Mouse (Mus musculus) left cerebral cortex, postnatal 10 days (tissue): ENCODE results near the gene Rnf38. TPM values are rescaled to one million over a fixed set of nuclear protein-coding genes. Genes with fewer than 3 reads are reported as not detected.

Source experiments
- DNase-seq, 2 experiments: peaks; one replicate each; pipeline ENCODE4 v3.0.0; 2021 to 2022; ENCODE audit warnings: low spot score in 2 of 2, mixed read lengths in 1 of 2; ENCODE audit errors: extremely low spot score in 1 of 2
- intact Hi-C: fragments of 180-260 bp; cut with DNase I; formaldehyde crosslinking; loops from one replicate; pipeline ENCODE4 v1.15.1; 2025
- total RNA-seq, 2 experiments: library from RNA; stranded (reverse); gene quantifications; 2 replicates each; pipeline ENCODE4 v1.2.3; 2021

Gene Rnf38
- total RNA-seq, 2 experiments from 2014 or later: 64.9 to 80.8 TPM

- intact Hi-C loops: no loop called here
- no peak for DNase-seq
These were observed 72.4 kb downstream of the Rnf38 start for GRCm38 (mm10) chr4:44160990-44161689.

- intact Hi-C loops: no loop called here
- DNase-seq: no peak
These were observed 73.8 kb downstream of the Rnf38 start for GRCm38 (mm10) chr4:44159839-44160238.

GRCm38 (mm10) chr4:44156481-44156880 is 77.1 kb downstream of the Rnf38 start:
- DNase-seq: no peak
- intact Hi-C loops: no loop called here

- intact Hi-C loops: no loop called here
- no peak for DNase-seq
These were observed 78.7 kb downstream of the Rnf38 start for GRCm38 (mm10) chr4:44154884-44155283.

GRCm38 (mm10) chr4:44152904-44153303 is 80.7 kb downstream of the Rnf38 start:
- DNase-seq: no peak
- intact Hi-C loops: no loop called here

GRCm38 (mm10) chr4:44126805-44127204 is 106.8 kb downstream of the Rnf38 start:
- intact Hi-C loops: no loop called here
- DNase-seq: no peak

- no peak for DNase-seq
- intact Hi-C loops: loop anchor here (5.0 kb wide), 1 partner anchor 52 kb away; no protein-coding TSS in a partner anchor
These were observed 114.0 kb downstream of the Rnf38 start for GRCm38 (mm10) chr4:44119410-44120201.

GRCm38 (mm10) chr4:44115046-44115445 is 118.5 kb downstream of the Rnf38 start:
- intact Hi-C loops: no loop called here
- no peak for DNase-seq

GRCm38 (mm10) chr4:44113393-44114138 is 120.0 kb downstream of the Rnf38 start:
- DNase-seq: peak in 1 of 2 experiments; percentile 28
- intact Hi-C loops: loop anchor here (5.0 kb wide), 1 partner anchor 41 kb away; no protein-coding TSS in a partner anchor

- DNase-seq: no peak
- intact Hi-C loops: loop anchor here (5.0 kb wide), 1 partner anchor 40 kb away; no protein-coding TSS in a partner anchor
These were observed 120.8 kb downstream of the Rnf38 start for GRCm38 (mm10) chr4:44112741-44113140.

- no peak for DNase-seq
- intact Hi-C loops: loop anchor here (5.0 kb wide), 1 partner anchor 38 kb away; no protein-coding TSS in a partner anchor
These were observed 122.8 kb downstream of the Rnf38 start for GRCm38 (mm10) chr4:44110771-44111170.

GRCm38 (mm10) chr4:44108297-44108696 is 125.3 kb downstream of the Rnf38 start:
- DNase-seq: no peak
- intact Hi-C loops: no loop called here

- intact Hi-C loops: no loop called here
These were observed 126.2 kb downstream of the Rnf38 start for GRCm38 (mm10) chr4:44107339-44107738.

GRCm38 (mm10) chr4:44106297-44106821 is 127.2 kb downstream of the Rnf38 start:
- intact Hi-C loops: no loop called here
- no peak for DNase-seq

More at GRCm38 (mm10) chr4:44107339-44107738, 126.2 kb downstream of the Rnf38 start:
- DNase-seq: no peak

- intact Hi-C loops: no loop called here
- DNase-seq: peak in 1 of 2 experiments; percentile 34
These were observed 129.2 kb downstream of the Rnf38 start for GRCm38 (mm10) chr4:44104195-44104917.

- DNase-seq: no peak
- intact Hi-C loops: no loop called here
These were observed 130.0 kb downstream of the Rnf38 start for GRCm38 (mm10) chr4:44103620-44104019.

- no peak for DNase-seq
- intact Hi-C loops: no loop called here
These were observed 135.8 kb downstream of the Rnf38 start for GRCm38 (mm10) chr4:44097576-44098335.

GRCm38 (mm10) chr4:44094475-44094874 is 139.1 kb downstream of the Rnf38 start:
- no peak for DNase-seq
- intact Hi-C loops: no loop called here
